Mouse (Mus musculus) bone marrow macrophage, adult 2 months (primary cell): ENCODE measurements around the gene Prrt1.

Experiments
- CTCF ChIP-seq: IDR thresholded peaks from 2 replicates; pipeline ENCODE4 v1.5.1; 2012; ENCODE audit warnings: low read depth, mild to moderate bottlenecking, low read length, moderate library complexity
- POLR2A ChIP-seq: IDR thresholded peaks from 2 replicates; pipeline ENCODE4 v1.6.1; 2012; ENCODE audit warnings: mild to moderate bottlenecking, low read depth, low read length, borderline replicate concordance

DNA sequence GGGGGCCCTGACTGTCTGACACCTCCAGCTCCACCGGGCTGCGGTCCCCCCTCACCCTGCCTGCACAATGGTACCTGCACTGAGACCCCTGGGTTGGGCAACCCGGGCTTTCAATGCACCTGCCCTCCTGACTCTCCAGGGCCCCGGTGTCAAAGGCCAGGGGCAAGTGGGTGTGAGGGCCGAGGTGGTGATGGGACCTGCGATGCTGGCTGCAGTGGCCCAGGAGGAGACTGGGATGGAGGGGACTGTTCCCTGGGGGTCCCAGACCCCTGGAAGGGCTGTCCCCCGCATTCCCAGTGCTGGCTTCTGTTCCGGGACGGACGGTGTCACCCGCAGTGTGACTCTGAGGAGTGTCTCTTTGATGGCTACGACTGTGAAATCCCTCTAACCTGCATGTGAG is 46.8 kb upstream of the Prrt1 start:
- TF ChIP-seq POLR2A (no peak), CTCF (no peak)
